In genomic region chr3:120055216-120056154, GRCm38 (mm10) we compare ENCODE assay signal across 24 mouse cellular contexts.
DNase-seq lines count a peak whose midpoint lies in the region; ATAC-seq lines count a peak whose summit lies in the region.
"Had no signal": no experiment of that assay in that cellular context is flagged by ENCODE, and none has a peak within 500 bp of the region (broad histone marks: within the 10 kb centered on the region; RNA-seq: fewer than 3 reads in every experiment).

No protein-coding gene starts in this region.

- H3K36me3 ChIP-seq in embryonic facial prominence, embryonic 14.5 days (ENCODE audit: control insufficient read depth, insufficient read depth, low read length): no peaks in the 10 kb centered on the region
- H3K36me3 ChIP-seq in embryonic facial prominence, embryonic 10.5 days (replicated peaks): no peaks in the 10 kb centered on the region
- no peaks in the 10 kb centered on the region for H3K36me3 ChIP-seq in neural tube, embryonic 12.5 days
- no peaks in the 10 kb centered on the region for H3K36me3 ChIP-seq in neural tube, embryonic 14.5 days (ENCODE audit: control insufficient read depth, insufficient read depth, low read length)
- H3K36me3 ChIP-seq: forebrain, embryonic 10.5 days; intestine, embryonic 15.5 days; limb, embryonic 15.5 days; liver, embryonic 15.5 days; lung, embryonic 15.5 days had no signal

- no peak overlapping the region for H3K27ac ChIP-seq in embryonic facial prominence, embryonic 14.5 days (replicated peaks; ENCODE audit: low read depth, low read length)
- H3K27ac ChIP-seq in embryonic facial prominence, embryonic 10.5 days (replicated peaks): no peak overlapping the region
- H3K27ac ChIP-seq in neural tube, embryonic 12.5 days: no peak overlapping the region
- no peak overlapping the region for H3K27ac ChIP-seq in neural tube, embryonic 14.5 days (ENCODE audit: low read depth, low read length)
- H3K27ac ChIP-seq: forebrain, embryonic 10.5 days; gastrocnemius, adult 2 months; intestine, embryonic 15.5 days; limb, embryonic 15.5 days; liver, embryonic 15.5 days; lung, embryonic 15.5 days had no signal

- WGBS in embryonic facial prominence, embryonic 14.5 days: 52% methylated on average over 8 of the region's 8 CpGs
- 63% methylated on average over 8 of the region's 8 CpGs for WGBS in embryonic facial prominence, embryonic 10.5 days
- 64% methylated on average over 8 of the region's 8 CpGs for WGBS in neural tube, embryonic 12.5 days
- WGBS in neural tube, embryonic 14.5 days: 43% methylated on average over 8 of the region's 8 CpGs

- no peak overlapping the region for H3K9ac ChIP-seq in embryonic facial prominence, embryonic 14.5 days (ENCODE audit: low read depth, low read length)
- H3K9ac ChIP-seq in neural tube, embryonic 12.5 days: no peak overlapping the region
- H3K9ac ChIP-seq in neural tube, embryonic 14.5 days (replicated peaks; ENCODE audit: low read depth, low read length): no peak overlapping the region
- H3K9ac ChIP-seq: intestine, embryonic 15.5 days; limb, embryonic 15.5 days; liver, embryonic 15.5 days; lung, embryonic 15.5 days had no signal

- 0 out of 2 replicates have a peak, but pooled peaks cover 7% of the 10 kb centered on the region for H3K4me1 ChIP-seq in embryonic facial prominence, embryonic 14.5 days (ENCODE audit: control insufficient read depth, insufficient read depth, low read length)
- no peaks in the 10 kb centered on the region; the same call in none of the 2 replicates for H3K4me1 ChIP-seq in embryonic facial prominence, embryonic 10.5 days
- no peaks in the 10 kb centered on the region for H3K4me1 ChIP-seq in neural tube, embryonic 12.5 days
- 0 out of 2 replicates have a peak, but pooled peaks cover 2% of the 10 kb centered on the region for H3K4me1 ChIP-seq in neural tube, embryonic 14.5 days (ENCODE audit: control insufficient read depth, insufficient read depth, low read length)
- H3K4me1 ChIP-seq: intestine, embryonic 15.5 days; limb, embryonic 15.5 days; liver, embryonic 15.5 days; lung, embryonic 15.5 days; megakaryocyte, embryonic 14.5 days had no signal

- ATAC-seq in embryonic facial prominence, embryonic 14.5 days (ENCODE audit: low read depth): no peak
- ATAC-seq in neural tube, embryonic 12.5 days (ENCODE audit: low FRiP score, low read depth): peak; percentile 81
- ATAC-seq in neural tube, embryonic 14.5 days (ENCODE audit: low read depth): peak; percentile 89; the same call in 1 of the 2 replicates
- ATAC-seq: activated CD4-positive, CD25-positive, alpha-beta regulatory T cell, adult 4 months; intestine, embryonic 15.5 days had no signal

- no peaks in the 10 kb centered on the region; the same call in 1 of the 2 replicates for H3K27me3 ChIP-seq in embryonic facial prominence, embryonic 14.5 days (replicated peaks; ENCODE audit: control insufficient read depth, insufficient read depth, low read length)
- H3K27me3 ChIP-seq in embryonic facial prominence, embryonic 10.5 days (replicated peaks; ENCODE audit: low read depth, poor library complexity, severe bottlenecking): no peaks in the 10 kb centered on the region
- no peaks in the 10 kb centered on the region for H3K27me3 ChIP-seq in neural tube, embryonic 12.5 days (replicated peaks)
- no peaks in the 10 kb centered on the region for H3K27me3 ChIP-seq in neural tube, embryonic 14.5 days (ENCODE audit: control insufficient read depth, insufficient read depth, low read length)
- H3K27me3 ChIP-seq: intestine, embryonic 15.5 days; limb, embryonic 15.5 days; liver, embryonic 15.5 days; lung, embryonic 15.5 days; megakaryocyte, embryonic 14.5 days had no signal

- H3K4me2 ChIP-seq in embryonic facial prominence, embryonic 14.5 days (ENCODE audit: low read depth, low read length): no peak overlapping the region
- H3K4me2 ChIP-seq in neural tube, embryonic 12.5 days (replicated peaks): no peak overlapping the region
- H3K4me2 ChIP-seq in neural tube, embryonic 14.5 days (ENCODE audit: low read depth, low read length): no peak overlapping the region
- H3K4me2 ChIP-seq: intestine, embryonic 15.5 days; limb, embryonic 15.5 days; liver, embryonic 15.5 days; lung, embryonic 15.5 days had no signal

- no peaks in the 10 kb centered on the region for H3K9me3 ChIP-seq in embryonic facial prominence, embryonic 14.5 days (ENCODE audit: control insufficient read depth, low read length)
- no peaks in the 10 kb centered on the region for H3K9me3 ChIP-seq in embryonic facial prominence, embryonic 10.5 days
- H3K9me3 ChIP-seq in neural tube, embryonic 12.5 days: no peaks in the 10 kb centered on the region
- H3K9me3 ChIP-seq in neural tube, embryonic 14.5 days (ENCODE audit: control insufficient read depth, low read length): no peaks in the 10 kb centered on the region
- H3K9me3 ChIP-seq: forebrain, embryonic 10.5 days; intestine, embryonic 15.5 days; limb, embryonic 15.5 days; liver, embryonic 15.5 days; lung, embryonic 15.5 days had no signal

- DNase-seq in embryonic facial prominence, embryonic 14.5 days (ENCODE audit: low spot score): peak; percentile 6
- DNase-seq in embryonic facial prominence, embryonic 10.5 days (ENCODE audit: low spot score): no peak
- no peak for DNase-seq in neural tube, embryonic 10.5 days (ENCODE audit: extremely low spot score, low spot score)
- DNase-seq in frontal cortex, postnatal 10 days (ENCODE audit: low spot score in 2 of 2): no peak
- no peak for DNase-seq in cerebellum, postnatal 36 days
- DNase-seq: adrenal gland, adult 8-10 months; cerebellum, adult 18-20 months; cerebellum, postnatal 25 days; gastrocnemius, adult 2 months; heart, postnatal 4 days; kidney, adult 8-10 months; kidney, postnatal 10 days; left cerebral cortex, postnatal 4 days; lung, postnatal 36 days; thymus, postnatal 25 days had no signal

- H3K4me3 ChIP-seq in embryonic facial prominence, embryonic 14.5 days (ENCODE audit: low read depth, low read length): no peak overlapping the region
- H3K4me3 ChIP-seq in embryonic facial prominence, embryonic 10.5 days: no peak overlapping the region
- no peak overlapping the region for H3K4me3 ChIP-seq in neural tube, embryonic 12.5 days
- no peak overlapping the region for H3K4me3 ChIP-seq in neural tube, embryonic 14.5 days (ENCODE audit: low read depth, low read length)
- H3K4me3 ChIP-seq: forebrain, embryonic 10.5 days; gastrocnemius, adult 2 months; intestine, embryonic 15.5 days; limb, embryonic 15.5 days; liver, embryonic 15.5 days; lung, embryonic 15.5 days; megakaryocyte, embryonic 14.5 days had no signal
